Mouse (Mus musculus) erythroblast, embryonic 14.5 days (primary cell): Measurements from ENCODE around the gene BC053393.

Source experiments
- GATA1 ChIP-seq: IDR thresholded peaks from 2 replicates; pipeline ENCODE4 v1.6.1; 2012; ENCODE audit warnings: low read length, inconsistent platforms, mixed read lengths
- TAL1 ChIP-seq: IDR thresholded peaks from 3 replicates; pipeline ENCODE4 v1.6.1; 2012; ENCODE audit warnings: low read length, inconsistent platforms, mixed read lengths

- no peak for TF ChIP-seq TAL1
- TF ChIP-seq GATA1 = no peak
Measured at GRCm38 (mm10) chr11:46569107-46569506, 2.2 kb upstream of the BC053393 start.
